Mouse (Mus musculus) layer of hippocampus, postnatal 14 days (tissue): Measurements from ENCODE around the gene Camta1. TPM values are rescaled to one million over a fixed set of nuclear protein-coding genes. Genes with fewer than 3 reads are reported as not detected.

Experiments
- DNase-seq, 2 experiments: peaks; one replicate each; pipeline ENCODE4 v3.0.0; 2021 to 2022; ENCODE audit warnings: low spot score in 2 of 2, mixed read lengths in 1 of 2
- total RNA-seq, 2 experiments: library from RNA; stranded (reverse); gene quantifications; 2 replicates each; pipeline ENCODE4 v1.2.3; 2021

Camta1 gene
- total RNA-seq, 2 experiments from 2014 or later: 230 to 235 TPM

DNA sequence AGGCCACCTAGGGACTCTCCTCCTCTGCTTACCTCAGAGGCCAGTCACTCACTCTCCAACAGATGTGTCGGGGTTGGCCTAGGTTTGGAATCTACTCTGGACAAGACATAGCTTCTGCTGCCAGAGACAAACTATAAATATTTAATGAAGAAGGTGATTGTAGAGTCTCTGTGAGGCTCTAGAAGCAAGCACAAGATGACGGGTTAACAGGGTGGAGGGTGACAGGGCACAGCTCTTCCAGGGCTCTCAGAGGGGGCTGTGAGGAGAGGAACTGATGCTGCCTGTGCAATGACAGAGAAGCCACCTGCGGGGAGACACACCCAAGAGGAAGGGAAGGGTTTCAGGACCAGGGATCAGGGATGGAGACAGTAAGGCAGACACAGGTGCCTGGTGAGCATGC, 682.0 kb downstream of the Camta1 start:
- DNase-seq: no peak

DNA sequence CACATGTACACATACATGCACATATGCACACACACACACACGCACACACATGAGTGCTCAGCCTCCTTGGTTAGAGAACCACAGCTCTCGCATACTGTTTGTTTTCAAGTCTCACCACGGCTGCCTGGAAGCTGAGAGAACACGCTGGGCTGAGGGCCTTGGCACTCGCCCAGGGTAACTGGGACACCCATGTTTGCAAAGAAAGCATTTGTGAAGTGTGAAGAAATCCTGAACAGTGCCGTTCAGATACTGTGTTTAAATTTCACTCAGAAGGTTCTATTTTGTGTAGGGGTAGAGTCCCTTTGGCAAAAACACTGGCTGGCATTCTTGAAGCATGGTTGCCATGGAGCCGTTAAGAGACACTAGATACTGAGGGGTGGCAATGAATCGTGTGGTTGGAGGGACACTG, 682.7 kb downstream of the Camta1 start:
- peak; percentile 62 to 85 for DNase-seq

DNA sequence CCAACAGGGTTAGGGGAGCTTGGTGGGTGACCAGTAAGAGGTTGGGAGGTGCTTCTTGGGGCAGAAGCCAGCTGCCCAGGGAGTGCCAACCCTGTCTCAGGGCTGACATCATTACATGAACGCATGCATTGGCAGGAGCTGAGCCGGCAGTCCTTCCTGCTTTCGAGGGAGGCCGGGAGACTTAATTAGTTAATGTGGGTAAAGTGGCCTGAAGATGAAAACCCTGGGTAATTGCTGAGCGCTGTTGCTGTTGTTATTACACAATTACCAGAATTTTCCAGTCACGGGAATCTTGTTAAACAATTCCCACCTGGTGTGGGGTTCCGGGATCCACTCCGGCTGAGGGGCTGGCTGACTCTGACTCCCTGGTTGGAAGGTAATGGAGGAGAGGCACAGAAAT, 689.1 kb downstream of the Camta1 start:
- DNase-seq: no peak

DNA sequence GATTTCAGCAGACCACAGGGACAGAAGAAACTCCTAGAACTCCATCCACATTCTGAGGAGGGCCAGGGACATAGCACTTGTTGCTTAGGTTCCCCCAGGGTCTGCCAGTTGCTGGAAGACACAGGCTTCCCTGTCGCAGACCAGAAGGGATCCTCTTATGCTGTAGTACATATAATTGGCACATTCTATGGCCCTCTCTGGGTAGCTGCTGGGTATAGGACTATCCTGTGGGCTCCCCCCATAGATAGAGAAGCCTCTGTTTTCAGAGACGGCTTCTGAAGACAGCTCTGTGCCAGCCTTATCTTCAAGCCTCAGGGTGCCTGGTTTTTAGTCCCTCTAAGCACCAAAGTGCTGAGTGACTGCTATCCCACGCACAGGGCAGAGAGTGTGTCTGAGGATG, 690.6 kb downstream of the Camta1 start:
- DNase-seq: no peak

DNA sequence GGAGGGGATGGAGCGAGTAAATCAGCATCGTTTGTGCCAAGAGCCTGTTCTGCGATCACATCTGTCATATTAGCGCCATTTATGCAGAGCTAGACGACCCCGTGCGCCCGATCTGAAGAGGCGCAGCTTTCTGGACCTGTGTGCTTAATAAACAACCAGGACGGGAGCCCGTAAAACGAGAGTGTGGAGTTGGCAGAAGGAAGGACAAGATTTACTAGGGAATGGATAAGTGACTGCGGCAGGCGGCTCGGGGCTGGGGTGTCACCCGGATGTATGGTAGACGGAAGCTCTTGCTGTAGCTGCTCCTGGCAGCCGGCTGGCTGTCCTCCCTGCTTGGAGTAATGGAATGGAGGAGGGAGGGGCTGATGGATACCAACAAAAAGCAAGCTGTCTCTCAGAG, 691.0 kb downstream of the Camta1 start:
- no peak for DNase-seq

DNA sequence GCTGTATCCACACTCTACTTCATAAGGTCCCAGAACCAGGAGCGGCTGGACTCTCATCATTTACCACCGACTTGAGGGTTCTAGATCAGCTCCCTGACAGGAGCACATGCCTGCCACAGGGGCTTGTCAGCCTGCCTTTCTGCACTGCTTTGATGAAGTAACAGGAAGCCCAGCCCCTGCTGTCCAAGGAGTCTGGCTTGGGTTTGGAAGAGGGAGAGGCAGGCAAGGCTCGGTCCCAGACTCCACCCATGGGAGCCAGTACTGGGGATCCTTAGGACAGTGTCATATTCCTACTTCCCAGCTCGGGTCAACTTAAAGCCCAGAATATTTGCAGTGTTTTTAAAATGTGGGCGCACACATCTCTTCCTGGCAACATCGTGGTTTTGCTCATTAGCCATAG, 694.7 kb downstream of the Camta1 start:
- DNase-seq: no peak

DNA sequence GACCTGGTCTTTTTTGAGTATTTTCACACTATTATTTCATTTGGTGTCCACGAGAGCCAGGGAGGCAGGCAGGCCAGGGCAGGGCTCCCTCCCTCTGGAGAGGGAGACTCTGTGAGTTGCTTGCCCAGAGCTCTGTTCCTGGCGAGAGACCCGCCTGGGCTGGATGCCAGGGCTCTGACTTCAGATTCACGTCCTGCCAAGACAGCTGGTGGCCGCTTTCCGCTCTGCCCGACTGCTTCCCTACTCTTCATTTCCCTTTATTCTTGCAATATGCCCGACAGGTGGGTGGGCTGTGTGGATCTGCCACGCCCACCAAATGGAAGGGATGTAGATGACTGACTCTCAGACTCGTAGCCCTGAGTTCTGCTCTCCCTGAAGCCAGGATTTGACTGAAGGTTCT, 696.1 kb downstream of the Camta1 start:
- peak; percentile 92 to 96 for DNase-seq

DNA sequence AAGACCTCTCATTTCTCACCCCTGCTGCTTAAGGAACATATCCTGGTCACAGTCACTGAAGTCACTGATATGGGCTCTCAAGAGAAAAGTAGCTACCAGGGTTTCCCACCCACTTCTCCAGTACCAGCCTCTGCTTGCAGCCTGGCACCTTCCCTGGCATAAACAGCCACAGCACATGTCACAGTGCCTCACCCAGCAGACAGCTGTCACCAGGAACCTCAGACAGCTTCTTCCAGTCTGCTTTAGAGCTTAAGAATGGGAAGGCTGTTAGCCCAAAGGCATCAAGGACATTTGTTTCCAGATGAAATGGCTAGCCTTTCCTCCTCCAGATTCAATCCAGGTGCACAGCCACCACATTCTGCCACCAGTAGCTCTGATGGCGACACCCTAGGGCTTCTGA, 697.4 kb downstream of the Camta1 start:
- DNase-seq: no peak

DNA sequence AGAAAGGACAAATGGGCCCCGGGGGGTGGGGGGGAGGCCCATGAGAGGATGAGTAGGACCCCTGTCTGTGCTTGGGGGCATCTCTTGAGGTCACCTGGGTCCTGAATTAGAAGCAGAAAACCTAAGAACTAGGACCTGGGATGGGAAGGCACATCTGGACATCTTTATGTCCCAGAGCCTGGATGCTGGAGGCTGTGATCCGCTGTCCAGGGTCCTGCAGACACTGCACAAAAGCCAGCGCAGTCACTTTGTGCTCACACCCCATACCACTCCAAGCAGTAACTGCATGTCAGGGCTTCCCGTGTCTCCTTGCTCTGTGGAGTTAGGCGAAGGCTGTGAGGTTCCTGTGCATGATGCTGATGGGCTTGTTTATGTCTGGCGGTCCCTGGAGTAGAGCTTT, 699.8 kb downstream of the Camta1 start:
- DNase-seq: no peak

DNA sequence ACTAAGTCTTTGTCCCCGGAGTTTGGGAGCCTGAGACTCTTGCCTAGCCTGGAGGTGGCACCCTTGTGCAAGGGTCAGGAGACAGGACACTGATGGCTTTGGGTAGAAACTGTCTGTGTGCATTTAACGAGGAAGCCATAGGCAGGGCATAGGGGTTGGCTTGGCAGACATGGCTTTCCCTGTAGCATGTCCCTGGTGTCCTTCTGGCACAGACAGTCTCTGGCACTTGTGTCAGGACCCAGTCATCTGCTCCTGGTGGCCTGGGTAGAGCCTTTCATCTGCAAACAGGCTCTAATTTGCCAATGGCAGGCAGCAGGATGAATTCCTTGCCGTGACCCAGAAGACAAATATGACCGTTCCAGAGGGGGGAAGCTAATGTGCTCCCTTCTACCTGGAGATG, 700.7 kb downstream of the Camta1 start:
- no peak for DNase-seq

DNA sequence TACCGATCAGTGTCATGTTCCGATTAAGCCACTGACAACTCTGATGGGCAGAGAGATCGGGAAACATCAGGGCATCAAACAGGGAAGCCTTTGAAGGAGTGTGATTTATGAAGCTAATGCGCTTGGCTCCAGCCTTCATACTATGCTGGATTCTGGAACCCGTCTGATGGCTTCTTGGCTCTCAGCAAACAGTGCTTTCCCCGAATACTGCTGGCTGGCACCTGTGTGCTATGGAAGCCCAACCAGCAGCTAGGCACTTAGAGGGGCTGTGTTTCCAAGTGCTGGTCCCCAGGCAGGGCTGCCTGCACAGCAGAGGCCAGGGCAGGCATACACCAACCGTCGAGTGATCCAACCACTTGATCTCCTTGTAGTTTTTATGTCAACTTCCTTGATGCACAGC, 701.2 kb downstream of the Camta1 start:
- DNase-seq: no peak

DNA sequence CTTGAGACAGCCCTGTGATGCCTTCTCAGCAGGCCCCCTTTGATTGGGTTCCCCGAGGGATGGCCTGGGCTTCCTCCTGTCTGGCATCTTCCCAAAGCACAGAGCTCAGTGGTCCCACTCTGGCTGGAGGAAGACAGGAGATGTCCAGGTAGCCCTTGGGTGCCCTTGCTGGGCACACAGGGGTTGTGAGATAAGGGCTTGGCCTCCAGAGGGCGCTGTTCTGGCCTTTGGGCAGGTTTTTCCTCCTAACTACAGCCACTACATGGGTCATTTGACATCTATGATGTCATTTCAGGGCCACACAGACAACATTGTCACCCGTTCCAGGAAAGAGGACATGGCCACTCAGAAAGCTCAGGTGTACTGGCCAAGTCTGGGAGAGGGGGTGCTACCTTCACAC, 703.4 kb downstream of the Camta1 start:
- no peak for DNase-seq

DNA sequence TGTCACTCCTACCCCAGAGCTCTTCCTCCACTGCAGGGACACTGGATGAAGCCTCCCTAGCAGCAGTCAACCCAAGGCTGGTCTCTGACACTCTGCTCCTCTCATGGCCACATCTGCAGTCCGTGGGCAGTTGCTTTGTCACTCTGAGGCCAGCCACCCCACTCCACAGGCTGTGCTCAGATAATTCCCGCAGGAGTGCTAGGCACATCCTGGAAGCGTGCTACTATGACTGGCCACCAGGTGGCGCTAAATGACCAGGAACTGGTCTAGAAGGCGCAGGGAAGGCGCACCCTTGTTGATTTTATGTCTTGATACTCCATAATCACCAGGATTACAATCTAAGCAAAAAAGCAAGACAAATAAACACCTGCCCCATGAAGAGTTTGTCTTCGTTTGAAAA, 704.8 kb downstream of the Camta1 start:
- DNase-seq: peak; percentile 88 to 92

DNA sequence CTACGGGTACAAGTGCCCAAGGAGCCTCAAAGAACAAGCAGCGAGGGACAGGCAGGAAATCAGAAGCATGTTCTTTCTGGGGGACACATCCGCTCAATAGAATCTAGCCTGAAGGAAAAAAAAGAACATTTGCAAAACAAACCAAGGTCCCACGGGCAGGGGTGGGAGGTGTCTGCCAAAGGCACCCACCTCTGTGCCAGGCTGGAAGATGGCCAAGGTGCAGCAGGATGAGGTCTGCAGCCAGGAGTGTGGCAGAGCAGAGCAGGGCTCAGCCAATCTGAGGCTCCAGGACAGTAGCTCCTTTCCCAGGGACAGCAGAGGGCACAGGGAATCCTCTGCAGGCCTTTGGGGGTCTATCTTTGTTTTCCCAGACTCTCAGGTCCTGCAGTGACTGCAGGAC, 706.1 kb downstream of the Camta1 start:
- DNase-seq: peak in 1 of 2 experiments; percentile 44

DNA sequence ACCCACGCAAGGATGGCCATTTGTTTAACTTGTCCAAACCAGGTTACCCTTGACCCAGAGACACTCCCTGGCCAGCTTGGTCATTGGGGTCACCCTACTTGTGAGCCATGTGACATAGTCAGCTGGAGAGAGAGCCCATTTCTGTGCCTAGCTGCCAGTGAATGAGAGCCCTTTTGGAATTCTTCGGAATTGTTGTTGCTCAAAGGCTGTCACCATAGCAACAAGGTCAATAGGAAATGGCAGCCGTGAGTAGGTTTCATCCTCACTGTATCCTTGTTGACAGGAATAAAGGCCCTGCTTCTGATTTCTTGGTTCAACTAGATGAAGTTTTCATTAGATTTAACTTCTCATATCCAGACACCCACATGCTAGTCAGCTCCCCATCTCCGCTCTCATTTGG, 707.4 kb downstream of the Camta1 start:
- no peak for DNase-seq

DNA sequence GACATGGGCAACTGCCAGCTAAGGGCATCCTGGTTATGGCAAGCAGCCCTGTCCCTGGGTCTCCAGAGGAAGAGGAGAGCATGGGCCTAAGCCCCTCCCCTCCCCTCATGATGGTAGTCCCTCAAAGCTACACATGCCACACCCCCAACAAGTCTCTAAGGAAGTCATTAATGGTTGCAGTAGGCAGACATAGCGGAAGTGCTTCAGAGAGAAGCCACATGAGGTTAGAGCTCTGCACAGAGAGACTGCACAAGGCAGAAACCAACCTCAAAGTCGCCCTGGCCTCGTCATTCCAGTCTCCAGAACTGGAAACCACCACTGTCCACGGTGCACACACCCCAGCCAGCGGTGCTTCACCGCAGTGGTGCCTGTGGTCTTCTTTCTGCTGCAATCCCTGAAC, 709.7 kb downstream of the Camta1 start:
- no peak for DNase-seq

DNA sequence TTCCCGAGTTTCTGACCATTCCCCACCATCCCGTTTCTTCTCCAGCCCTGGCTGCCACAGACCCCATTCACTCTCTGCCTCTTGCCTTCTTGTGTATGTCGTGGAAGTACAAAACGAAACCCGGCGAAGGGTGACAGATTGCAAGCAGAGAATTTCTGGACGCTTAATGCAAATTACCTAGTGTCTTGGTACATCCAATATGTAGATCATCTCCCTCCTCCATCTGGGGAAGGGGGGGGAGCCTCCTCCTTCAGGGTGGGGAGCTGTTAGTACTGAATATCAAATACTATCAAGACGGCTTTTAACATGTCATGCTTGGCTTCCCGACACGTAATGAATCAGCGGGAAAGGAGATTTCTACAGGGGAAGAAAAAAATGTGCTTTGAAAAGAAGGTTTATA, 710.8 kb downstream of the Camta1 start:
- DNase-seq: peak in 1 of 2 experiments; percentile 58

DNA sequence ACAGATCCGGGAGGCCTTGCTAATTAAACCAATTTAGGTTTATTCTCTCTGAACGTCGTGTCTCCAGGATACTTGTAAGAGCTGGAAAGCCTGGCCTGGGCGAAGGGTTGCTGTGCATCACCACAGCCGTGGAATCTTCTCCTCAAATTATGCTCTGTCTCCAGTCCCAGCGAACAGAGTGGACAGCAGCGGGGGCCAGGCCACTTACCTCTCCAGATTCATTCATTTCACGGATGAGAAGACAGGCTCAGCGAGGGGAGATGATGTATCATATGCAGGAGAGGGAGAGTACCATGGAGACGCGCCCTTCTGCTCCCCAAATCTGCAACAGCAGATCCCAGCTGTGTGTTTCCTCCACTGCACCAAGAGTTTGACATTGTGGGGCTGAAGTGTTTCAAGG, 711.6 kb downstream of the Camta1 start:
- no peak for DNase-seq

DNA sequence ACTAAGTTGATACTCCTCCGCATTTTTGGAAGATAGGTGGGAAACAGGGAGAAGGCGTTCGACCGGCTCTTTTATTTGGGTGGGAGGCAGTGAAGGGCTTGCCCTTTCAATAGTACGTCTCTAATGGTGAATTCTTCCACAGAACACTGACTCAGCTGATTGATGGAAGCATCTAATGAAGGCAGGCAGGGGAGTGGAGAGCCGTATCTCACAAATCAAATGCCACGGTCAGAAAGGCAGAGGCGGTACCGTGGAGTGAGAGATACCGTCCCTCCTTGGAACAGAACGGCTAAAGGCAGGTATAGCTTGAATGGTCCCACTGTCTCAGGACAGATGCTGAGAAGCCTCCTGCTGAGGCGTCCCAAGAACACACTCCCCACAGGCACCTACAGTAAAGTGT, 714.1 kb downstream of the Camta1 start:
- no peak for DNase-seq

DNA sequence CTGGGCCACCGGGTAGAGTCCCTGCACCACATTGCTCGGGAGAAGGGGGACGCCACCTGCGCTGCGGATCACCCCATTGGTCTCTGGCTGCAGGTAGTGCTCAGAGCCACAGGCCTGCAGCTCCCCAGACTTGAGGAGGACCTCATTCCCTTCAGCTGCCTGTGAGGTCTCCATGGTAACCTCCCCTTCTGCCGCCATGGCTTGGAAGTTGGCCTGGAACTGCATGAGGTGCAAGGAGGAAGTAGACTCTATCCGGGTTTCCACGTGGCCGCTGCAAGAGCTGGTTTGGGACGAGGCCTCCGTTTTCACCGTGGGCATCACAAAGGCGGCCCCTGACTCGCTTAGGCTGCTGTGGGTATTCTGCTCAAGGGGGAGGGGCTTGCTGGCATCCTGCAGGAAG, 717.6 kb downstream of the Camta1 start:
- DNase-seq: no peak

DNA sequence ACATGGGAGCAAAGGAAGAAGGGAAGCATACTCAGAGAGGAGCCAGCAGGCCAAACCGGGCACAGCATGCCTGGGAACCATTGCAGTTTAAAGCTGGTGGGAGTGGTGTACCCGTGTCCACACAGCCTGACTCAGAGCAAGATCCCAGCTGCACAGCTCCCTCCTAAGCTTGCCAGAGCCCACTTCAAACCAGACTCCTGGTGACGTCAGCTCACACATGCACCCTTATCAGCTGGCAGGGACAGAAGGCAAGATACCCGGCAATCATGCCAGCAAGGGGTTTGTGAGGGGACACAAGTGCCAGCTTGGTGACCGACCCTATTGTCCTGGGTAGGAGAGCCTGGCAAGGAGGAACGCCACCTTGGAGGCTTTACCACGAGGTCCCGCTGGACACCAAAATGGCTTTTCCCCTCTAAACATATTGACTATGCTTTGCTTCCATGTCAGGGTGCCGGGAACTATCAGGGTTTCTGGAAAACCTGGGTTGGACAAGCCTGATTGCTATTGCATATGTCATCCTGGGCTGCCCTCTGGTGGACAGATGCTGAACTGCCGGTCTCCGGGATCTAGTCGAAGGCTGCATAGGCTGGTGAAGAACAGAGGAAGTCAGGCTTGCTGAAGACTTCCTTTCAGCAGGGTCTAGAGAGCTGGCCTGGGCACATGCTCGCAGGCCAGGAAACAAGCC, 720.3 kb downstream of the Camta1 start:
- DNase-seq: peak; percentile 99

DNA sequence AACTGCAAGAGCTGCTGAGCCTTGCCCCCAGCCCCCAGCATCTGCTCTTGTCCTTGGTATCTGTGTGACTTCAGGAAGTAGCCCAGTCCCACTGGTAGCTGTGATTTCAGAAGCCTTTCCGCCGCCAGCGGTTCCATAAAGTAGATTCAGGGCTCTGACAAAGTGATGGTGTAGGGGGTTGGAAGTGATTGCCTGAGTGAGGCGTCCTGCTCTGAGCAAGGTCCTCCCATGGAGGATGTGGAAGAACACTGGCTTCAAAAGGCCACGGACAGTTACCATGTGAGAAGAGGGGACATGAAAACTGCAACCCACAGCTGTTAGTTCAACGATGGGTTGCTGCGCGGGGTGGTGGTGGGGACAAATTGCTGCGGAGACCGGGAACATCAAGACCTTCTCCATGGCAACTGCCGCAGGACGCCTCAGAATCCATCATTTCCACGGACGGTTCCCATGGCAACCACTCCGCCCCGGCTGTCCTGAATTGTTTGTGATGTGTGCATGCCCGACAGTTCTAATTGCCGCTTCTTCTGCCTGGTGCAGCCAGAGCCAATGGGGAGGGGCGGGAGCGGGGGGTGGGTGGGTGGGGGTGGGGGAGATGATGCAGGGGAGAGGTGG, 721.2 kb downstream of the Camta1 start:
- DNase-seq: peak; percentile 86 to 95
